Mouse (Mus musculus) CH12.LX (cell line): ENCODE data around the gene Dennd1a. TPM values are rescaled to one million over a fixed set of nuclear protein-coding genes. Genes with fewer than 3 reads are reported as not detected.

Source experiments
- DNase-seq: peaks from one replicate; pipeline ENCODE4 v3.0.0-alpha.2; 2013; ENCODE audit errors: extremely low read depth
- H3K27ac ChIP-seq: 2 replicates; pipeline ENCODE4 v1.5.1; 2012; ENCODE audit warnings: low read depth, mild to moderate bottlenecking, control low read depth, moderate library complexity; ENCODE audit not compliant: insufficient read depth
- H3K27me3 ChIP-seq: replicated peaks from 2 replicates; pipeline ENCODE3; 2012; ENCODE audit warnings: inconsistent platforms
- H3K36me3 ChIP-seq, 2 experiments: replicated peaks in 1 of 2; 2 replicates each; pipeline versions ENCODE3 to v1.6.1; 2012; ENCODE audit warnings: inconsistent platforms in 1 of 2, low read length in 1 of 2, mild to moderate bottlenecking in 1 of 2, mixed read lengths in 1 of 2, moderate library complexity in 1 of 2; ENCODE audit not compliant: control insufficient read depth in 1 of 2, insufficient read depth in 1 of 2
- H3K4me1 ChIP-seq, 2 experiments: 2 replicates each; pipeline ENCODE4 v1.6.1; 2012; ENCODE audit warnings: inconsistent platforms in 1 of 2, moderate library complexity in 1 of 2; ENCODE audit not compliant: insufficient read depth in 2 of 2, control insufficient read depth in 1 of 2
- H3K4me2 ChIP-seq: 2 replicates; pipeline ENCODE4 v1.6.1; 2012; ENCODE audit warnings: low read depth, mild to moderate bottlenecking, control low read depth; ENCODE audit not compliant: poor library complexity, insufficient read depth, severe bottlenecking
- H3K4me3 ChIP-seq, 3 experiments: fragments of 150-350 bp in 1 of 3; sonication (generic) in 1 of 3; replicated peaks in 1 of 3; 2 replicates each; pipeline versions ENCODE3 to v1.5.1; 2011 to 2012; ENCODE audit warnings: low read depth in 2 of 3, low read length in 2 of 3, mild to moderate bottlenecking in 2 of 3, moderate library complexity in 2 of 3, control low read depth in 1 of 3, improper control_type of control experiment in 1 of 3, inconsistent platforms in 1 of 3, mixed read lengths in 1 of 3; ENCODE audit not compliant: poor library complexity in 1 of 3
- H3K79me2 ChIP-seq: replicated peaks from 2 replicates; pipeline ENCODE4 v1.6.1; 2012; ENCODE audit warnings: mild to moderate bottlenecking, moderate library complexity; ENCODE audit not compliant: control insufficient read depth, poor library complexity, insufficient read depth, severe bottlenecking; ENCODE audit errors: extremely low read depth
- H3K9ac ChIP-seq: 2 replicates; pipeline ENCODE4 v1.6.1; 2012; ENCODE audit warnings: low read depth, mild to moderate bottlenecking, control low read depth, moderate library complexity; ENCODE audit not compliant: insufficient read depth
- H3K9me3 ChIP-seq: replicated peaks from 2 replicates; pipeline ENCODE3; 2012; ENCODE audit warnings: low read length, inconsistent platforms, mixed read lengths
- BHLHE40 ChIP-seq: IDR thresholded peaks from 2 replicates; pipeline ENCODE4 v1.6.1; 2011; ENCODE audit warnings: mild to moderate bottlenecking, low read depth, low read length, improper control_type of control experiment
- CHD2 ChIP-seq: IDR thresholded peaks from 2 replicates; pipeline ENCODE4 v1.6.1; 2011; ENCODE audit warnings: low read length, improper control_type of control experiment
- EP300 ChIP-seq: IDR thresholded peaks from 2 replicates; pipeline ENCODE4 v1.6.1; 2011; ENCODE audit warnings: low read length, improper control_type of control experiment
- ETS1 ChIP-seq: conservative IDR thresholded peaks from 2 replicates; pipeline ENCODE4 v1.6.1; 2012; ENCODE audit warnings: low read depth, mild to moderate bottlenecking, inconsistent platforms, low read length, improper control_type of control experiment, moderate library complexity
- GABPA ChIP-seq: IDR thresholded peaks from 2 replicates; pipeline ENCODE4 v1.6.1; 2012; ENCODE audit warnings: low read depth, low read length, improper control_type of control experiment, inconsistent platforms; ENCODE audit not compliant: insufficient replicate concordance
- KAT2A ChIP-seq: IDR thresholded peaks from 2 replicates; pipeline ENCODE4 v1.6.1; 2012; ENCODE audit warnings: low read length, improper control_type of control experiment, inconsistent platforms; ENCODE audit not compliant: insufficient replicate concordance
- MYC ChIP-seq: IDR thresholded peaks from 2 replicates; pipeline ENCODE4 v1.6.1; 2011; ENCODE audit warnings: low read depth, mild to moderate bottlenecking, improper control_type of control experiment, low read length
- NRF1 ChIP-seq: IDR thresholded peaks from 2 replicates; pipeline ENCODE4 v1.6.1; 2014; ENCODE audit warnings: low read depth, mild to moderate bottlenecking, inconsistent platforms, low read length, improper control_type of control experiment, moderate library complexity
- POLR2AphosphoS2 ChIP-seq: IDR thresholded peaks from 2 replicates; pipeline ENCODE4 v1.6.1; 2011; ENCODE audit warnings: low read depth, low read length, improper control_type of control experiment
- RAD21 ChIP-seq: IDR thresholded peaks from 2 replicates; pipeline ENCODE4 v1.6.1; 2011; ENCODE audit warnings: low read depth, mild to moderate bottlenecking, low read length, improper control_type of control experiment, moderate library complexity
- RCOR1 ChIP-seq: conservative IDR thresholded peaks from 2 replicates; pipeline ENCODE4 v1.6.1; 2012; ENCODE audit warnings: low read depth, mild to moderate bottlenecking, inconsistent platforms, low read length, improper control_type of control experiment
- TCF12 ChIP-seq: IDR thresholded peaks from 2 replicates; pipeline ENCODE4 v1.6.1; 2014; ENCODE audit warnings: low read depth, mild to moderate bottlenecking, inconsistent platforms, low read length, improper control_type of control experiment
- USF1 ChIP-seq: IDR thresholded peaks from 2 replicates; pipeline ENCODE4 v1.6.1; 2014; ENCODE audit warnings: low read depth, mild to moderate bottlenecking, inconsistent platforms, low read length, improper control_type of control experiment
- USF2 ChIP-seq: conservative IDR thresholded peaks from 2 replicates; pipeline ENCODE4 v1.6.1; 2011; ENCODE audit warnings: low read depth, low read length, improper control_type of control experiment
- ZMIZ1 ChIP-seq: IDR thresholded peaks from 2 replicates; pipeline ENCODE4 v1.6.1; 2012; ENCODE audit warnings: low read depth, mild to moderate bottlenecking, inconsistent platforms, low read length, improper control_type of control experiment
- ZNF384 ChIP-seq: IDR thresholded peaks from 2 replicates; pipeline ENCODE4 v1.6.1; 2012; ENCODE audit warnings: low read depth, low read length, improper control_type of control experiment, inconsistent platforms
- dilution Hi-C: fragments of 300-500 bp; cut with MboI; formaldehyde crosslinking; loops from 2 replicates; pipeline ENCODE4 v1.14.3; 2020; ENCODE audit warnings: low sequenced_read_pairs; ENCODE audit not compliant: extremely low pct_unique_long_range_greater_than_20kb, extremely low pct_ligation_motif_present
- in situ Hi-C: fragments of 300-500 bp; cut with MboI; formaldehyde crosslinking; loops from 3 replicates; pipeline ENCODE4 v1.14.3; 2019; ENCODE audit warnings: low sequenced_read_pairs, low pct_ligation_motif_present, low pct_unique_long_range_greater_than_20kb, mixed read lengths
- polyA plus RNA-seq: library from polyadenylated mRNA; unstranded; fragments of >175 nt; gene quantifications from 2 replicates; pipeline ENCODE4 v1.2.1, GENCODE M21; 2012; ENCODE audit warnings: low read depth; ENCODE audit not compliant: insufficient read length
- total RNA-seq, 2 experiments: library from RNA; depleted of rRNA; stranded (reverse); fragments of 300-350 nt in 1 of 2; fragments of >200 nt in 1 of 2; gene quantifications; 2 replicates each; pipeline ENCODE4 v1.2.3; 2012 to 2014

Dennd1a gene
- total and polyA plus RNA-seq, 3 experiments: 2.7 to 7.3 (median 4.3) TPM

DNA sequence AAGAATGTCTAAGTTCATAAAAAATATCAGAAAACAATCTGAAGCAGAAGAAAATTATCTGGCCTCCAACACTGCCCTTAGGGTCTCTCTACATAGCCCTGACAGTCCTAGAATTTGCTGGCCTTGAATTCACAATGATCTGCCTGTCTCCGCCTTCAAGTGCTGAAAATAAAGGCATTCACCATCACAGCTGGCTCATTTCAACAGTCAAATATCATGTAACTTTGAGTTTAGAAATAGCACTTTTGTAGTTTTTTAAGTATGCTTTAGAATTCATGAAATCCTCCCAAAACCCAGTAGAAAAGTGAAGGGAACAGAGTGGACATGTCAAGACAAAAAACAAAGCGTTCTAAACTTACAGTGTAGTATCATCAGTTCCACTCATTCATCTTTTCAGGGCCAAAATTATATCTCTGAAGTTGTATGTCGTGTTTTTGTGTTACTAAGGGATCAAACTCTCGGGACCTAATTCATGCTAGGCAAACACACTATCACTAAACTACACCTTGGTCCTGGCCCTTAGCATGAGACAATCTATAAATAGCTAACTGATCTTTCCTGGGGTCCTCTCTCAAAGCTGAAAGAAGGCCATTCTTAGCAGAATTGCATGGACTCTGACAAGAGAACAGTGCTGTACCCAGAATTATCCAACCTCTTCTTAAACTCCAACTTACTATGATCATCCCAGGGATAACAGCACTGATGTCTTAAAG, 110.2 kb downstream of the Dennd1a start:
- Histone ChIP-seq H3K27me3 (no peaks in the 10 kb centered on the region), H3K9ac (no peak overlapping the region), H3K9me3 (no peaks in the 10 kb centered on the region), H3K4me3 (no peak overlapping the region), H3K4me2 (no peak overlapping the region), H3K4me1 (no peaks in the 10 kb centered on the region), H3K36me3 (no peaks in the 10 kb centered on the region), H3K27ac (no peak overlapping the region), H3K79me2 (no peaks in the 10 kb centered on the region)
- no peak for DNase-seq
- TF ChIP-seq USF1: no peak
- no peak for TF ChIP-seq USF2
- no peak for TF ChIP-seq BHLHE40
- TF ChIP-seq NRF1: no peak
- TF ChIP-seq ZNF384: no peak
- no peak for TF ChIP-seq GABPA
- dilution Hi-C loops: no loop called here
- in situ Hi-C loops: no loop called here

DNA sequence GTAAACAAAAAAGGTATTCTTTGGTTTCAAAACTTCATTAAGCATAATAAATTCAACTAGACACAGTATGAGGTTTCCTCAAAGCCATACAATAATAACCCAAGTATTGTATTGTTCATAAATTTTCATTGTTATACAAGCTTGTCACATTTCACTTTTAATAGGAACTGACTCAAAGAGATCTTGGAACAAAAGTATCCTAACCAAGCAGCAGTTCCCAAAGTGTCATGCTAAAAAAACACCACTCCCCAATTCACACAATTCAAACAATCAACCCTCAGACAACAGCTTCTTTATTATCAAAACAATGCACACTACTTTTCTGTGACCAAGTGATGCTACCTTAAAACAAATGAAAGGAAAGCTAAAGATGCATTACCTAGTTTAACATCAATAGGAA, 111.9 kb downstream of the Dennd1a start:
- TF ChIP-seq USF1 (no peak), EP300 (no peak), POLR2AphosphoS2 (no peak), RAD21 (no peak), CHD2 (no peak), ZMIZ1 (no peak)
- TF ChIP-seq, all 38 proteins: peak for 0
- no peak for DNase-seq
- in situ Hi-C loops: no loop called here

DNA sequence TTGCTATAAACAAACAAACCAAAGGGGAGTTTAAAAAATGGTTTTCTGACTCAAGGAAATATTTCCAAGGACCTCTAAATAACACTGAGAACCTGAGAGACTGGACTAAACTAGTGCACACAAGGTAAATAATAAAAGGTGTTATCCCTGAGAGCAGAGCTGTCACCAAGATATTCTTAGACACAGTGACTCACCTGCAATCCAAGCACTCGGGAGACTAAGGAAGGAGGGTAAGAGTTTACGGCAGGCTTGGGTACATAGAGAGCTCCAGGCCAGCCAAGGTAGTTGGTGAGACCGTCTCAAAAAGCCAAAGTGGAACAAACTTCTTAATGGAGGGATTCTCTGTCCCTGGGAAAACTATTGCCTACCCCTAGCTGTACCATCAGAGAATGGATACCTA, 118.6 kb downstream of the Dennd1a start:
- dilution Hi-C loops: no loop called here
- no peak overlapping the region for H3K27ac ChIP-seq
- H3K9me3 ChIP-seq: no peaks in the 10 kb centered on the region
- H3K4me1 ChIP-seq: peaks cover 0 to 6% of the 10 kb centered on the region in 2 experiments; a peak in 1 of 4 replicates
- no peaks in the 10 kb centered on the region for H3K79me2 ChIP-seq
- H3K9ac ChIP-seq: no peak overlapping the region
- TF ChIP-seq MYC: no peak
- TF ChIP-seq RAD21: no peak
- no peak for TF ChIP-seq ETS1
- no peak for TF ChIP-seq KAT2A
- no peak for TF ChIP-seq RCOR1
- no peak for TF ChIP-seq TCF12
- TF ChIP-seq, all 38 proteins: peak for 0
- Histone ChIP-seq H3K36me3 (no peaks in the 10 kb centered on the region), H3K4me3 (no peak overlapping the region), H3K27me3 (no peaks in the 10 kb centered on the region), H3K4me2 (no peak overlapping the region)
- no peak for DNase-seq
- in situ Hi-C loops: loop anchor here (25.0 kb wide), 1 partner anchor 356 kb away; no protein-coding TSS in a partner anchor

More for the DNA sequence above, 111.9 kb downstream of the Dennd1a start:
- Histone ChIP-seq H3K9ac (no peak overlapping the region), H3K27me3 (no peaks in the 10 kb centered on the region), H3K36me3 (no peaks in the 10 kb centered on the region), H3K4me2 (no peak overlapping the region), H3K79me2 (no peaks in the 10 kb centered on the region), H3K4me3 (no peak overlapping the region), H3K9me3 (no peaks in the 10 kb centered on the region), H3K27ac (no peak overlapping the region), H3K4me1 (no peaks in the 10 kb centered on the region)
- dilution Hi-C loops: no loop called here
